Mouse (Mus musculus) 3134 (cell line): ENCODE results near the gene Synj1.

ENCODE experiments used
- DNase-seq: peaks from one replicate; pipeline ENCODE4 v3.0.0-alpha.2; 2011; ENCODE audit warnings: low spot score; ENCODE audit not compliant: insufficient read length; ENCODE audit errors: extremely low read depth

Synj1 gene

GRCm38 (mm10) chr16:90893792-90894191 is 117.3 kb downstream of the Synj1 start:
- DNase-seq: no peak

GRCm38 (mm10) chr16:90893019-90893418 is 118.1 kb downstream of the Synj1 start:
- DNase-seq: no peak

- DNase-seq: no peak
Measured at GRCm38 (mm10) chr16:90892081-90892480, 119.0 kb downstream of the Synj1 start.

- no peak for DNase-seq
Measured at GRCm38 (mm10) chr16:90891601-90892000, 119.5 kb downstream of the Synj1 start.

- DNase-seq: no peak
Measured at GRCm38 (mm10) chr16:90890683-90891082, 120.4 kb downstream of the Synj1 start.
